Mouse (Mus musculus) adrenal gland, postnatal 14 days (tissue): ENCODE results near the gene Ezh1. TPM values are rescaled to one million over a fixed set of nuclear protein-coding genes. Genes with fewer than 3 reads are reported as not detected.

Experiments used
- DNase-seq: peaks from one replicate; pipeline ENCODE4 v3.0.0; 2021; ENCODE audit warnings: mixed read lengths
- total RNA-seq: library from RNA; stranded (reverse); gene quantifications from 2 replicates; pipeline ENCODE4 v1.2.3, GENCODE M21; 2021

The Ezh1 gene
- total RNA-seq, 1 experiment from 2014 or later, result 28.8 TPM

- DNase-seq, result no peak
Observed at GRCm38 (mm10) chr11:101247521-101248030, 21.3 kb upstream of the Ezh1 start.

GRCm38 (mm10) chr11:101246702-101247012, 20.4 kb upstream of the Ezh1 start:
- DNase-seq, result no peak

GRCm38 (mm10) chr11:101245855-101246701, 19.8 kb upstream of the Ezh1 start, which contains the start of gene Ramp2:
TSS of gene Ramp2 (plus strand) at chr11:101246028.
- peak; percentile 72 for DNase-seq

GRCm38 (mm10) chr11:101245071-101245470, 18.8 kb upstream of the Ezh1 start:
- peak; percentile 49 for DNase-seq

DNA sequence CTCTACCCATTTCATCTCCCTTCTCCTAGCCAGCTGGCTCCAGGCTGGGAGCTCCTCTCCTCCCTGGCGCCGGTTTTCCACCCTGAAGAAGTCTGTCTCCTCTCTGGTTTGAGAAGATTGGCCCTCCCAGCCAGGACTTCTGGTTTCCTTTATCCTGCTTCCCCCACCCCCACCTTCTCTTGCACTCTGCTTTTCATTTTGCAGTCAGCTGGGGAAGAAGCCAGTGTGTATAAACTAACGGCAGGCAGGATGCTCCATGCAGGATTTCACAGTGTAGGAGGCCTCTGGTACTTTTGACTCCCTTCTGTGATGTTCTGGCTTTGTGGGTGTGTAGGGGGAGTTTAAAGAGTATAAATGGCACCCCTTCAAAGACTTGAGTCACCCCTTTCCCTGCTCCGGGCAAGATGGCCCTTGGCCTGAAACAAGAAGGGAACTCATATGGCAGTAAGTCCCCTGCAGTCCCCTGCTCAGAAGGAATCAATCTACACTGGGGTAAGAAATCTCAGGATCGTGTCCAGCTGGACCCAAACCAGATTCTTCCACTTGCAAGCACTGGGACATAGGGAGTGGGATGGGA, 11.9 kb upstream of the Ezh1 start:
- no peak for DNase-seq

GRCm38 (mm10) chr11:101236782-101237181, 10.5 kb upstream of the Ezh1 start:
- DNase-seq, result no peak

DNA sequence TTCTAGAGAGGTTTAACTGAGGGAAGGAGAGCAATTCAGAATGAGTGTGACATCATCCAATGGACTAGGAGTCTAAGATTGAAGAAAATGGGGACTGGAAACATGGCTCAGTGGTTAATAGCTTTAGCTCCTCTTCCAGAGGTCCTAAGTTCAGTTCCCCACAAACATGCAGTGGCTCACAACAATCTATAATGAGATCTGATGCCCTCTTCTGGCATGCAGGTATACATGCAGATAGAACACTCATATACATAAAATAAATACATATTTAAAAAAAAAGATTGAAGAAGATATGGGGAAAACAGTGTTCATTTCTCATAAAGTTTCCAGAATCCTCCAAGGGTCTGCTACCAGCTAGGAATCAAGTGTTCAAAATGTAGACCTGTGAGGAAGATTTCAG, 9.2 kb upstream of the Ezh1 start:
- DNase-seq, result no peak

- DNase-seq, result no peak
Observed at GRCm38 (mm10) chr11:101234124-101234523, 7.9 kb upstream of the Ezh1 start.

GRCm38 (mm10) chr11:101233240-101233639, 7.0 kb upstream of the Ezh1 start:
- DNase-seq, result no peak

DNA sequence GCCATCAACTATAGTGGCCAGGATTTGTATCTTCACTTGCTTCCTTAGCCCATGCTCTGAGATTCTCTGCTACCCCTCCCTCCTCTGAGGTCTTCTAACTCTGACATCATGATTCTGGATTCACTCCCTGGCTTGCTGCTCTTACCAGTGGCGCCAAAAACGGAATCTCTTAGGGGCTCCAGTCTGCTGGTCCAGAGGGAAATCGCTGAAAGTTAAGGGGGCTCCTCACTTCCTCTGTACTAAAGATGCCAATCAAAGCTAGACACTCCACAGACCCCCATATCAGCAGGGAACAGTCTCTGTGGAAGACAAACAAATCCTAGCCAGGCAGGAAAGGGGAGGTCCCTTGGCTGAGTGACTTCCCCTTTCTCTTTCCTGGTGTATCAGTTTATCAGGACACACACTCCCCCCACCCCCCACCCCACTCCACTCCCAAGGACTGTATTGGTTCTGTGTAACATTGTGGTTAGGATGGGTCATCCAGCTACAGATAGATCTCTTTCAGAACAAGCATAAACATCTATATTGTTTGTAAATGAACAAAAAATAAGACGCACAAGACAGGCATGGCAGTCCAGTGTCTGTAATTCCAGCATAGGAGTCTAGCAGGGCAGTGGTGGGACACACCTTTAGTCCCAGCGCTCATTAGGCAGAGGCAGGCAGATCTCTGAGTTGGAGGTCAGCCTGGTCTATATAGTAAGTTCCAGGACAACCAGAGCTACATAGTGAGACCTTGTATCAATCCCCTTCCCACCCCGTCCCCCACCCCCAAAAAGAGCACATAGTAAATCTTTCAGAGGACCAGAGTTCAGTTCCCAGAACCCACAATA, 6.0 kb upstream of the Ezh1 start:
- peak; percentile 28 for DNase-seq

GRCm38 (mm10) chr11:101230991-101231871, 5.0 kb upstream of the Ezh1 start:
- DNase-seq, result peak; percentile 71

- DNase-seq, result peak; percentile 8
Observed at GRCm38 (mm10) chr11:101230526-101230925, 4.3 kb upstream of the Ezh1 start.

DNA sequence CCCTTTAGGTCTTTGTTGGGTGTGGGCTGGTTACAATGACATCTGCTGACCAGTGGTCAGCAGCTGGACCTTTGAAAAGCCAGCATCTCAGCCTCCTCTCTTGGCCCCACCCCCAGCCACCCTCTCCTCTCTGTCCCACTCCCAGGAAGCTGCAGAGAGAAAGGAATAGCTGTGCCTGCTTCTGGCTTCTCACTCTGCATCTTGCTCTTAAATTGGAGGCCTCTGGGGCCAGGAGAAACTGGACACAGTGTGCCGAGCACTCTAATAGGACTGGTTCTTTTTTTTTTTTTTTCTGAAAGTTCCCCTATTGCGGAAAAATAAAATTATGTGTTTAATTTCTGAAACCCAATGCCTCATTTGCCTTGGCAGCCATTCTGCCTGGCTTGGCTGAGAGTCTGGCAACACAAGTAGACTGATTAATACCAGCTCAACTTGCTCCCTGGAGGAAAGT, 3.8 kb upstream of the Ezh1 start:
- peak; percentile 49 for DNase-seq

- peak; percentile 81 for DNase-seq
Observed at GRCm38 (mm10) chr11:101229361-101229900, 3.2 kb upstream of the Ezh1 start.

DNA sequence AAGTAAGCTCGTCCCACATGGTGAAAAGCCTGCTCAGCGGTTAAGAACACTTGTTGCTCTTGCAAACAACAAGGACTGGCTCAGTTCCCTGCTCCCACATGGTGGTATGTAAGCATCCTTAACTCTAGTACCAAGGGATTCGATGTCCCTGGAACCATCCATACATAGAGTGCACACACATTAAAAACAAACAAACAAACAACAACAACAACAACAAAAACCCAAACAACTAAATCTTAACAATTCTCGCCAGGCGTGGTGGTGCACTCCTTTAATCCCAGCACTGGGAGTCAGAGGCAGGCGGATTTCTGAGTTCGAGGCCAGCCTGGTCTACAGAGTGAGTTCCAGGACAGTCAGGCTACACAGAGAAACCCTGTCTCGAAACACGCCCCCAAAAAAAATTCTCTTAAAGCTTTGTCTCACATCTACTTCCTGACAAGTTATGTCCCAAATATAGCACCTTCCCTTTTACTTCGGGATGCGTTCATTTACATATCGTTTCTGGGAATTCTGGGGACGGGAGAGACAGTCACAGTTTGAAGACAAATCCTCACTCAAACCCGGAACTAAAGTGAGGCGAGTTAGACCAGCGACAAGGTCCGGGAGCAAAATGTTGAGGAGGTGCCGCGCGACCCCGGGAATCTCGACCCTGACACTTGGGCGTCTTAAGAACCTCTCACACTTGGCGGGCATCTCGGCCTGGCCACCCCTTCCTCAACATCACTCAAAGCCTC, 765 bp downstream of the Ezh1 start:
- no peak for DNase-seq

GRCm38 (mm10) chr11:101224337-101224736, 1.9 kb downstream of the Ezh1 start:
- no peak for DNase-seq

DNA sequence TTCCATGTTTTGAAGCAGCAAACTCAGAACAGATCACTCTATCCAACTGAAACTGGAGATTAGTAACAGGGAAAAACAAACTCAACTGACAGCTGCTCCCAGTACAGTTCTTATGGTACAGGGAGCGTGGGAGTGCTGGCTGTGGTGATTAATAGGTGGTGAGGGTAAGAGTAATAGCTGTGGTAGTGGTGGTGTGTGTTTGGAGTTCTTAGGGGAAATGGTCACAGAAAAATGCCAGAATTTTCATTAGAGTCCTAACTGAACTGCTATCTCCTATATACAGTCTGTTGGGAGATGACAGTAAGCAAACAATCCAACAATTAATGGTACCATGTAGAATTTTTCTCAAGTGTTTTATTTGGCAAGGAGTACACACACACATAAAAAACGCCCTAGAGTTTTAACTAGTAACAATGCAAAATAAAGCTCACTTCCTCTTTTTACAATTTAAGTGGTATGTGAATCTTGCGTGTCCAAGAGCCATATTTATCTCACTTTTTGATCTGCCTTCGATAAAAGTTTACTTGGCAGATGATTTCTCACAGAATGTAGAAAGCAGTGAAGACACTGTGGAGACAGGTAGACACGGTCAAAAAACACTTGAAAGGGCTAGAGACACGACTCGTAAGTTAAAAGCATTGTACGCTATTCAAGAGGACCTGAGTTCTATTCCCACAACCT, 4.8 kb downstream of the Ezh1 start:
- no peak for DNase-seq

GRCm38 (mm10) chr11:101220853-101221252, 5.4 kb downstream of the Ezh1 start:
- DNase-seq, result no peak

GRCm38 (mm10) chr11:101218436-101219055, 7.7 kb downstream of the Ezh1 start:
- DNase-seq, result no peak

DNA sequence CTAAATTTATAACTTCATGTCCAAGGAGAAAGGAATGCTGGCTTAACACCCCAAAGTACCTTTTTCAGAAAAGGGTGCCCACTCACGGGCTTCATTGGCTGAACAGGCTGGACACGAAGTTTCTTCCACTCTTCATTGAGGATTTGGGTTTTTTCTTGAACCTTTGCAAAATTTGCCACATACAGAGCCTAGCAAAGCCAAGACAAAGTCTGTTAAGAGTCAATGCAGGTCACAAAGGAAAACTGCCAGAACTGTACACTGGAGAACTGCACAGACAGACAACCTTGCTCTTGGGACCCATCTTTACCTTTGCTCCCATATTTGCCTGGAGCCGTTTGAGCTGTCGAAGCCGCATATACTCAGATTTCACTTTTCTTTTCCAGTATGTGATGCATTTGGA, 9.3 kb downstream of the Ezh1 start:
- no peak for DNase-seq
